Mouse (Mus musculus): ENCODE data around the gene Glp2r. TPM values are rescaled to one million over a fixed set of nuclear protein-coding genes. Genes with fewer than 3 reads are reported as not detected.

Gene Glp2r
- polyA plus RNA-seq, 1 experiment from 2014 or later = 1.1 TPM

DNA sequence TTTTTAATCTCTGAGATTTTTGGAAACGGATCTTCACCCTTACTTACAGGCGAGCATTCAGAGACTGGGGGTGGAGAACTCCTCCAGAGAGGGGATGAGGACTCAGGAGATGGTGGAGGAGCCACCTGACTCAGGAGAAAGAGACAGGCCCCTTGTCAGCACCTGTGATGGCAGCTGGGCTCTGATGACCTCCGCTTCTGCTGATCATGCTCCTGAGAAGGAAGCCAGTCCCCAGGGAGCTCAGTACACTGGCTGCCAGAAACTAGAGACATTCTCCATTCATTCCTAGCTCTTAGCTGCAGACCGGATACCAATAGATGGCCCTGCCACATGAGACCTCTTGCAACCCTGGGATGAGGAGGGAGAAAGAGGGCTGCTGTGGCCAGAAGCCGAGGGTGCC is 128.1 kb downstream of the Glp2r start:
- no peaks in the 10 kb centered on the region for H3K27me3 ChIP-seq (replicated peaks)
- H3K9ac ChIP-seq = no peak overlapping the region
- H3K9me3 ChIP-seq = no peaks in the 10 kb centered on the region
- H3K4me1 ChIP-seq = no peaks in the 10 kb centered on the region
- no peak overlapping the region for H3K4me3 ChIP-seq (replicated peaks)
- no peaks in the 10 kb centered on the region for H3K36me3 ChIP-seq
- 83% methylated on average over 5 of the region's 5 CpGs for WGBS
- no peak overlapping the region for H3K27ac ChIP-seq
- no peak for ATAC-seq (ENCODE audit: insufficient read depth, low FRiP score, low read depth)
- no peak overlapping the region for H3K4me2 ChIP-seq

DNA sequence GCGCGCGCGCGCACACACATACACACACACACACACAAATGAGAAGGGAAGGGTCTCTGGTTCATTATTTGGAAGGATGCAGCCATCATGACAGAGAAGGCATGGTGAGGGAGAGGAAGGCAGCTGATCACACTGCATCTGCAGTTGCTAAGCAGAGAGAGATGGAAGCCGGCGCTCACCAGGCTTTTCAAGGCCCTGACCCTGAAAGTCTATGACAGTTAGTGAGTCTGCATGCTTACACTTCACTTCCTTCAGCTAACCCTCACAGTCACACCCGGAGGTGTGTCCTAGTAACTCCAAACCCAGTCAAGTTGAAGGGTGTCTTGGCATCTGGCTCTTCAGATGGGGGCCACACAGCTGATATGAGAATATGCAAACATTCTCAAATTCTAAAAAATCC is 128.5 kb downstream of the Glp2r start:
- H3K27me3 ChIP-seq (replicated peaks) = no peaks in the 10 kb centered on the region
- no peak overlapping the region for H3K27ac ChIP-seq
- H3K4me3 ChIP-seq (replicated peaks) = no peak overlapping the region
- H3K9me3 ChIP-seq = no peaks in the 10 kb centered on the region
- no peak overlapping the region for H3K4me2 ChIP-seq
- H3K4me1 ChIP-seq = no peaks in the 10 kb centered on the region
- no peaks in the 10 kb centered on the region for H3K36me3 ChIP-seq
- WGBS = 91% methylated on average over 8 of the region's 8 CpGs
- H3K9ac ChIP-seq = no peak overlapping the region
- no peak for ATAC-seq (ENCODE audit: insufficient read depth, low FRiP score, low read depth)

DNA sequence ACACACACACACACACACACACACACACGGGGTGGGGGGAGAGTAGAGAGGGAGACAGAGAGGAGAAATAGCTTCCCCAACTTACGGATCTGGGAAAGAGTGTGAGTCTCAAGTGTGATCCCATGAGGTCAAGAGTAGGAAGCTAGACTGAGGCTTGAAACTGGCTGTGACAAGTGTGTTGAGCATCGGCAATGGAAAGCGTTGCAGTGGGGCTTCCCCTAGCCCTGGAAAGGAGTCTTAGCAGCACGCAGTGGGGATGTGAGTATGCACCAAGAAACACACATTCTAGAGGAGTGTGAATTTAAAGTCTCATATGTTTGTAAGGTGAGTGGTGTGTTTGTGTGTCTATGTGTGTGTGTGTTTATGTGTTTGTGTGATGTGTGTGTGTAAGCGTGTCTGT is 130.7 kb downstream of the Glp2r start:
- Histone ChIP-seq H3K4me2 (no peak overlapping the region), H3K4me1 (no peaks in the 10 kb centered on the region), H3K9me3 (no peaks in the 10 kb centered on the region), H3K27ac (no peak overlapping the region), H3K9ac (no peak overlapping the region), H3K36me3 (no peaks in the 10 kb centered on the region), H3K4me3 (replicated peaks) (no peak overlapping the region), H3K27me3 (replicated peaks) (no peaks in the 10 kb centered on the region)
- WGBS = 84% methylated on average over 6 of the region's 6 CpGs
- ATAC-seq (ENCODE audit: insufficient read depth, low FRiP score, low read depth) = no peak

DNA sequence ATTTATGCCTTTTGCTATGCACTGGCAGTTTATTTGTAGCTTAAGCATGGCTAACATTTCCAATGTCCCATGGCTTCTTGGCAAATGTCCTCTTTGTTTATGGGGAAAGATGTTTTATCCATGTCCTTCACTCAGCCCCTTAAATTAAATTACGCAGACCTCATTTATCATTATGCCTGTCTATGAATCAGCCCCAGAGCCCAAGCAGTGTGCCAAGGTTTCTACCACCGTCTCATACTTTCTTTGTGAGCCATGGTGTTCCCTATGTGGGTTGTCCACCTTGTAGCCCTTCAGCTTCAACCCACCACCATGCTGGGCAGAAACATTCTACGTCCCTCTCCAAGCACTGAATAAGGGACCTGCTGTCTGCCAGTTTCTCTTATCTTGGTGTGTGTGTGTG is 132.6 kb downstream of the Glp2r start:
- WGBS = 73% methylated on average over 3 of the region's 3 CpGs
- Histone ChIP-seq H3K4me3 (replicated peaks) (no peak overlapping the region), H3K4me1 (no peaks in the 10 kb centered on the region), H3K36me3 (no peaks in the 10 kb centered on the region), H3K9me3 (no peaks in the 10 kb centered on the region), H3K9ac (no peak overlapping the region), H3K27me3 (replicated peaks) (no peaks in the 10 kb centered on the region), H3K27ac (no peak overlapping the region), H3K4me2 (no peak overlapping the region)
- no peak for ATAC-seq (ENCODE audit: insufficient read depth, low FRiP score, low read depth)

DNA sequence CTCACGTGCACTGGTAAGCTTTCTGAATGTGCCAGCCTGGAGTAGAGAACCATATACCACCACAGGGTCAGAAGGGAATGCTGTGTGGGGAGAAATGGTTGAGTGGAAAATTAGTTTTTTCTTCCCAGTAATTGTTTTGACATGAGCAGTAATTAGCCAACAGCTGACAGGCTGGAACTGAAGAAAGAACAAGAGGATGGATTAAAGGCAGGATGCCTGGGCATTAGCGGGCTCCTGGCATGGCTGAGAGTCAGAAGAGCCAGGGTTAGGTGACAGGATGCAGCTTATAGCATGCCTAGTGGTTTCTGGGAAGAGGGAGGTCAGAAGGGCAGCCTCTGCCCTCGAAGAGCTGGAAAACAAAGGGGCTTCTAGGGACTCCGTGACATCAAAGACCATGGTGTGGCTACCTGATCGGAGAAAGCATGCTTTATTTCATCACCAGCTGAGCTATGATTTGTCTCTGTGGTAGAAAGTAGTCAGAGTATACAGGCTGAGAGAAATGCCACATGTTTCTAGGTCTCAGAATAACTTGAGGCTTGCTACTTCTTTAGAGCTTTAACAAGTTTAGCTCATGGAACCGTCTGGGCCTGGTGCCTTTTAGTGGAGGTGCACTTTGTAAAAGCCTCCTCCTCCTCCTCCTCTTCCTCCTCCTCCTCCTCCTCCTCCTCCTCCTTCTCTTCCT is 133.9 kb downstream of the Glp2r start:
- Histone ChIP-seq H3K4me3 (replicated peaks) (no peak overlapping the region), H3K9ac (no peak overlapping the region), H3K4me1 (no peaks in the 10 kb centered on the region), H3K4me2 (no peak overlapping the region), H3K27me3 (replicated peaks) (no peaks in the 10 kb centered on the region), H3K9me3 (no peaks in the 10 kb centered on the region), H3K27ac (no peak overlapping the region), H3K36me3 (no peaks in the 10 kb centered on the region)
- 63% methylated on average over 6 of the region's 6 CpGs for WGBS
- no peak for ATAC-seq (ENCODE audit: insufficient read depth, low FRiP score, low read depth)

DNA sequence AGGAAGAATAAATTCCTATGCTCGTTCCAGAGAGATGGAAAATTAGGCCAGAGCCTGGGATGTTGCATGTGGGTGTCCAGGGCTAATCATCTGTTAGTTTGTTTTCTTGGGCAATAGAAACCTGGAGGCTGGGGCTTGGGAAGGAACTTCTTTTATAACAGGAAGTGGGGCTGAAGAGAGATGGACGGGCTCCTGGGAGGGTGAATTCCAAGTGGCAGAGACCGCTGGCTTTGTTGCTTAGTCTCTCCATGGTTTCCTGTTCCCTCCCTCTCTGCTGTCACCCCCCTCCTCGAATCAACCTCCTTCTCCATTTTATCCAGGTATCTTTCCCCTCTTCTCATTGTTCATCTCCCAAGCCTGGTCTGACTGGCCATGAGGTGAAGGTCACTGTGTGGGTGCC is 134.8 kb downstream of the Glp2r start:
- Histone ChIP-seq H3K27me3 (replicated peaks) (no peaks in the 10 kb centered on the region), H3K4me3 (replicated peaks) (no peak overlapping the region), H3K36me3 (no peaks in the 10 kb centered on the region), H3K9me3 (no peaks in the 10 kb centered on the region), H3K9ac (no peak overlapping the region), H3K4me2 (no peak overlapping the region), H3K4me1 (no peaks in the 10 kb centered on the region), H3K27ac (no peak overlapping the region)
- no peak for ATAC-seq (ENCODE audit: insufficient read depth, low FRiP score, low read depth)
- WGBS = 60% methylated on average over 4 of the region's 4 CpGs

DNA sequence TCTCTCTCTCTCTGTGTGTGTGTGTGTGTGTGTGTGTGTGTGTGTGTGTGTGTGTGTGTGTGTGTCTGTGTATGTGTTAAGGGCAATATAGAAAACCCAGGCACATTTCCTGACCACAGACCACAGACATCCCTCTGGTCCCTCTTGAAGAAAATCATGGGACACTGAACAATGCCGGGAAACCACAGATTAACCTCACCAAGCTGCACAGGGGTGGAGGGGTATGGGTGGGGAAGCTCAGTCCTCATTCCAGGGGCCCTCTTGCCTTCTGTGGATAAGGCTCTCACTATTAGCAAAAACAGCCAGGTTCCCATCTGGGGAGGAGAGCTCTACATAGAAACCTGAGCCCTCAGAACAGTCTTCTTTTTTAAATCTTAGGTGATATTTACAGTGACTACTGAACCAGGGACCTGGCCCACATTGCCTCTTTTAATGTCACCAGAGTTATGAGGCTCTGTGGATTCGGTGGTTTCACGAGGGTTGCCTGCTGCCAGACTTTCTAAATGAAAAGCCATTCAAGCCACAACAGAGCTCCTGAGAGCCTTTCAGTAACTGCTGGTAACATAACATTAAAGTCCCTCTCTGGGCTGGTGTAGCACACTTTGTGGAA is 137.2 kb downstream of the Glp2r start:
- H3K4me2 ChIP-seq = no peak overlapping the region
- 62% methylated on average over 3 of the region's 3 CpGs for WGBS
- H3K27ac ChIP-seq = no peak overlapping the region
- H3K4me1 ChIP-seq = no peaks in the 10 kb centered on the region
- H3K27me3 ChIP-seq (replicated peaks) = no peaks in the 10 kb centered on the region
- H3K36me3 ChIP-seq = no peaks in the 10 kb centered on the region
- no peak overlapping the region for H3K4me3 ChIP-seq (replicated peaks)
- no peak overlapping the region for H3K9ac ChIP-seq
- no peak for ATAC-seq (ENCODE audit: insufficient read depth, low FRiP score, low read depth)
- no peaks in the 10 kb centered on the region for H3K9me3 ChIP-seq

DNA sequence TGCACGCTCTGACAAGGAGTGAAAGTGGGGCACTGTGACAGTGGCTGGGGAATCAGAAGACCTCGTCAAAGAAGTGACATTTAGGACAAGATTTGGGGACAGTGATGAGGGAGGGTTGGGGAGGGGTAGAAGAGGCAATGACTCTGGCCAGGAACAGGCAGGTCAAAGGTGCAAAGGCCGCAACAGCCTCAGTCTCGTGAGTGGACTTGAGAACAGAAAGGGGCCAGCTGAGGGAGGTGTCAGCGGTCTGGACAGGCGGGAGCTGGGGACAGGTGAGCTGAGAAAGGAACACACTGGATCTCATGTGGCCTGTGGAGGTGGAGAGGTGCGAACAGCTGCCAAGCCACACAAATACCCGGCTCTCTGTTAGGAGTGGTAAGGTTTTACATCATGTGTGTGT is 138.0 kb downstream of the Glp2r start:
- no peak overlapping the region for H3K9ac ChIP-seq
- no peaks in the 10 kb centered on the region for H3K27me3 ChIP-seq (replicated peaks)
- no peaks in the 10 kb centered on the region for H3K4me1 ChIP-seq
- no peak for ATAC-seq (ENCODE audit: insufficient read depth, low FRiP score, low read depth)
- no peak overlapping the region for H3K4me2 ChIP-seq
- H3K4me3 ChIP-seq (replicated peaks) = no peak overlapping the region
- 77% methylated on average over 8 of the region's 8 CpGs for WGBS
- H3K9me3 ChIP-seq = no peaks in the 10 kb centered on the region
- H3K27ac ChIP-seq = no peak overlapping the region
- H3K36me3 ChIP-seq = no peaks in the 10 kb centered on the region

DNA sequence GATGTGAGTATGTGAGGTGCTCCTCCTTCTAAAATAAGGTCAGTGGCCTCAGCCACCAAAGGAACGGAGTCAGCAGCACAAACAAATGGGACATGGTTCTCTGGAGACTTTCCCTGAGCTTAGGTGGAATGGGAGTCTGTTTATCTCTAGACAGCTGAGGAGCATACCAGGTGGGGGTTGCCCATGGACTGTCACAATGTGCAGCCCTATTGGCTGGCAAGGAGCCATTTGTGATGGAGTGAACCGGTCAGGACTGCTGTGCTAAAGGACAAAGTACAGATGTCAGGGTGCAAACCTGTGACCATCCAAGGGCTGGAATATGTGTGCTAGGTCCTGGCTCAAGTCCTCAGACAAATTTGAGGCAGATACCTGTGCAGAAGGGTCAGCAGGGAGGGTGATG is 142.4 kb downstream of the Glp2r start:
- Histone ChIP-seq H3K27me3 (replicated peaks) (no peaks in the 10 kb centered on the region), H3K27ac (no peak overlapping the region), H3K36me3 (no peaks in the 10 kb centered on the region), H3K4me1 (no peaks in the 10 kb centered on the region), H3K4me2 (no peak overlapping the region), H3K9me3 (no peaks in the 10 kb centered on the region), H3K4me3 (replicated peaks) (no peak overlapping the region), H3K9ac (no peak overlapping the region)
- WGBS = 42% methylated on average over 2 of the region's 2 CpGs
- no peak for ATAC-seq (ENCODE audit: insufficient read depth, low FRiP score, low read depth)

DNA sequence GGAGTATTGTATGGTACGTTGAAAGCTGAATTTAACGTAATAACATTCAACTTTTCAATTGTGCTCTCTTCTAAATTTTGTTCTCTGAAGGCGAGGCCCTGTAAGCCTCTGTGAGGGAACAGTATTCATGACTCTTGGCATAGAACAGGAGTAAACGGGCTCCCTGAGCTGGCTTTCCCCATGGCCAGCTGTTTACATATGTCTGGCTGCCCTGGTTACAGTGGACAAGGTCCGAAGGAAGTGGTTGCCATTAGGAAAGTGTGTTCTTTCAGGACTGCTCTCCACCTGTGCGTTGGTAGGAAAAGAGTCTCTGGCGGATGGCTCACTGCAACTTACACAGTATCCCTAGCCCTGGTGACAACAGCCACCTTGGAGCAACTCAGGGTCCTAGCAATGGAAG is 143.8 kb downstream of the Glp2r start:
- Histone ChIP-seq H3K9me3 (no peaks in the 10 kb centered on the region), H3K4me2 (no peak overlapping the region), H3K36me3 (no peaks in the 10 kb centered on the region), H3K9ac (no peak overlapping the region), H3K4me1 (no peaks in the 10 kb centered on the region), H3K4me3 (replicated peaks) (no peak overlapping the region), H3K27ac (no peak overlapping the region), H3K27me3 (replicated peaks) (no peaks in the 10 kb centered on the region)
- ATAC-seq (ENCODE audit: insufficient read depth, low FRiP score, low read depth) = no peak
- 75% methylated on average over 7 of the region's 7 CpGs for WGBS

DNA sequence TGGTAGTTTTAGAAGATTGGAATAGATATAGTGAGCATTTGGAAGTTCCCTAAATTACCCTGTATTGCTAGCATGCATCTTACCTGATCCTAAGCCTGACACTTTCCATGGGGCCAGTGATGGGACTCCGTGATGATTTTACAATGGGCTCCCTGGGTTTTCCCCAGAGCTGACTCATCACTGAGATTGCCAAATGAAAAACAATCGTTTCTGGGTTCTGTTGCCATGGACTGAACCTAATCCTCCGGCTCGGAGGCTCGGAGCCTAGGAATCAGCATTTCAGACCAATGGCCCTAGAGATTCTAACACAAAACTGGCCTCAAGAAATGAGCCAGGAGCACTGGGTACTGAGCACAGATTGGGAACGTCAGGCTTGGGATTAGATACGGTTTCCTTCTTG is 148.6 kb downstream of the Glp2r start:
- Histone ChIP-seq H3K27ac (no peak overlapping the region), H3K4me2 (no peak overlapping the region), H3K9ac (no peak overlapping the region), H3K4me3 (replicated peaks) (no peak overlapping the region), H3K9me3 (no peaks in the 10 kb centered on the region), H3K4me1 (no peaks in the 10 kb centered on the region), H3K36me3 (no peaks in the 10 kb centered on the region), H3K27me3 (replicated peaks) (no peaks in the 10 kb centered on the region)
- ATAC-seq (ENCODE audit: insufficient read depth, low FRiP score, low read depth) = no peak
- WGBS = 83% methylated on average over 7 of the region's 7 CpGs

DNA sequence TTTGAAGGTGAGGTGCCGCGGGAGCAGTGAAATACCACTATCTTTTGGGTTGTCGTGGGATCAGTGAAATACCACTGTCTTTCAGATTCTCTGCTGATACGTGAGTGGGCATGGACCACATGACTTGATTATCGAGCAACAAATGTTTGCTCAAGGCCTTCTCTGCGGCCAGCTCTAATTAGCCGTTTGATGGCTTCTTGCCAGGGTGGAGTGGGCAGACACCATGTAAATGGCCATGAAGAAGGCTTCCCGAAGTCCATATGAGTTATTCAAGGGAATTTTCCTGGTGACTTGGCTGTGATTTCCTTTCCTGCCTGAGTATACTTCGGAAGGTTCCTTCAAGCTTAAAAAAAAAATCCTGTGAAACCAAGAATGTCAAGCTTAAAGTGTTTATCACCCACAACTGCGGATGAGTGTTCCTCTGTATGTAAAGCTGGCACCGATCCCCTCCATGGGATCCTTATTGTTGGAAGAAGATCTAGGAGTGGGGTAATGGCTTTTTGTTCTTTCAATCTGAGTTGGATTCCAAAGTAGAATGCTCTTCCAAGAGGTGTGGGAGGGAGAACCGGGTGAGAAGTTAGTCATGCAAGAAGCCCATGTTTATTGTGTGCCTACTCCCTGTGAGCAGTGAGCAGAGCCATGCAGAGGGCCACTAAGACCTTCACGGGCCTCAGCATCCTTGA is 154.3 kb downstream of the Glp2r start:
- H3K36me3 ChIP-seq = no peaks in the 10 kb centered on the region
- no peak overlapping the region for H3K4me2 ChIP-seq
- no peak overlapping the region for H3K9ac ChIP-seq
- 83% methylated on average over 13 of the region's 13 CpGs for WGBS
- no peaks in the 10 kb centered on the region for H3K4me1 ChIP-seq
- no peak for ATAC-seq (ENCODE audit: insufficient read depth, low FRiP score, low read depth)
- H3K4me3 ChIP-seq (replicated peaks) = no peak overlapping the region
- H3K9me3 ChIP-seq = no peaks in the 10 kb centered on the region
- H3K27ac ChIP-seq = no peak overlapping the region
- H3K27me3 ChIP-seq (replicated peaks) = no peaks in the 10 kb centered on the region
